Mouse (Mus musculus): ENCODE measurements around the gene Bcr. TPM values are rescaled to one million over a fixed set of nuclear protein-coding genes. Genes with fewer than 3 reads are reported as not detected.

Gene Bcr
- polyA plus RNA-seq, 1 experiment from 2014 or later: 11.1 TPM

GRCm38 (mm10) chr10:75206192-75206591 lies 145.8 kb downstream of the Bcr start:
- Histone ChIP-seq H3K4me3 (ENCODE audit: low read depth, low read length) (no peak overlapping the region), H3K36me3 (ENCODE audit: control insufficient read depth, insufficient read depth, low read length) (no peaks in the 10 kb centered on the region), H3K4me2 (ENCODE audit: low read depth) (no peak overlapping the region), H3K27me3 (ENCODE audit: control insufficient read depth, insufficient read depth, low read length) (no peaks in the 10 kb centered on the region), H3K27ac (ENCODE audit: low read depth, low read length) (no peak overlapping the region), H3K9me3 (ENCODE audit: control insufficient read depth, low read length) (no peaks in the 10 kb centered on the region), H3K9ac (ENCODE audit: low read length) (no peak overlapping the region), H3K4me1 (ENCODE audit: control insufficient read depth, insufficient read depth, low read length) (no peaks in the 10 kb centered on the region)
- 50% methylated on average over 4 of the region's 4 CpGs for WGBS
- no peak for ATAC-seq (ENCODE audit: insufficient read depth, low FRiP score, low TSS enrichment)
- no peak for DNase-seq (ENCODE audit: low spot score)

GRCm38 (mm10) chr10:75210841-75211240 lies 150.4 kb downstream of the Bcr start:
- ATAC-seq (ENCODE audit: insufficient read depth, low FRiP score, low TSS enrichment): no peak
- H3K9ac ChIP-seq (ENCODE audit: low read length): no peak overlapping the region
- H3K4me1 ChIP-seq (ENCODE audit: control insufficient read depth, insufficient read depth, low read length): peaks cover 5% of the 10 kb centered on the region; the same call in 1 of the 2 replicates
- H3K36me3 ChIP-seq (ENCODE audit: control insufficient read depth, insufficient read depth, low read length): no peaks in the 10 kb centered on the region
- no peak for DNase-seq (ENCODE audit: low spot score)
- H3K4me2 ChIP-seq (ENCODE audit: low read depth): no peak overlapping the region
- H3K9me3 ChIP-seq (ENCODE audit: control insufficient read depth, low read length): no peaks in the 10 kb centered on the region
- H3K27me3 ChIP-seq (ENCODE audit: control insufficient read depth, insufficient read depth, low read length): no peaks in the 10 kb centered on the region
- no peak overlapping the region for H3K4me3 ChIP-seq (ENCODE audit: low read depth, low read length)
- H3K27ac ChIP-seq (ENCODE audit: low read depth, low read length): no peak overlapping the region
- WGBS: 93% methylated on average over 3 of the region's 3 CpGs

GRCm38 (mm10) chr10:75211807-75212645 lies 151.6 kb downstream of the Bcr start, which contains the start of gene Specc1l:
TSS of gene Specc1l (plus strand) at chr10:75212073.
- Histone ChIP-seq H3K9me3 (ENCODE audit: control insufficient read depth, low read length) (no peaks in the 10 kb centered on the region), H3K36me3 (ENCODE audit: control insufficient read depth, insufficient read depth, low read length) (no peaks in the 10 kb centered on the region), H3K4me1 (ENCODE audit: control insufficient read depth, insufficient read depth, low read length) (peaks cover 5% of the 10 kb centered on the region; the same call in 1 of the 2 replicates), H3K4me3 (ENCODE audit: low read depth, low read length) (peak within 1 kb of the TSS; percentile 70), H3K27ac (ENCODE audit: low read depth, low read length) (peak within 1 kb of the TSS; percentile 97), H3K4me2 (ENCODE audit: low read depth) (peak within 1 kb of the TSS; percentile 64), H3K9ac (ENCODE audit: low read length) (peak within 1 kb of the TSS; percentile 86), H3K27me3 (ENCODE audit: control insufficient read depth, insufficient read depth, low read length) (no peaks in the 10 kb centered on the region)
- peak; percentile 98 for ATAC-seq (ENCODE audit: insufficient read depth, low FRiP score, low TSS enrichment)
- under 1% methylated on average over 50 of the region's 80 CpGs for WGBS
- DNase-seq (ENCODE audit: low spot score): peak; percentile 97

- H3K9ac ChIP-seq (ENCODE audit: low read length): peak overlapping the region; percentile 86
- H3K36me3 ChIP-seq (ENCODE audit: control insufficient read depth, insufficient read depth, low read length): no peaks in the 10 kb centered on the region
- no peaks in the 10 kb centered on the region for H3K9me3 ChIP-seq (ENCODE audit: control insufficient read depth, low read length)
- 56% methylated on average over 7 of the region's 7 CpGs for WGBS
- no peak overlapping the region for H3K27ac ChIP-seq (ENCODE audit: low read depth, low read length)
- peaks cover 5% of the 10 kb centered on the region; the same call in 1 of the 2 replicates for H3K4me1 ChIP-seq (ENCODE audit: control insufficient read depth, insufficient read depth, low read length)
- H3K4me2 ChIP-seq (ENCODE audit: low read depth): peak overlapping the region; percentile 64
- ATAC-seq (ENCODE audit: insufficient read depth, low FRiP score, low TSS enrichment) (no peak), DNase-seq (ENCODE audit: low spot score) (no peak)
- no peaks in the 10 kb centered on the region for H3K27me3 ChIP-seq (ENCODE audit: control insufficient read depth, insufficient read depth, low read length)
- peak overlapping the region; percentile 70 for H3K4me3 ChIP-seq (ENCODE audit: low read depth, low read length)
Measured at GRCm38 (mm10) chr10:75212981-75213380, 152.6 kb downstream of the Bcr start.

GRCm38 (mm10) chr10:75220722-75221121 lies 160.3 kb downstream of the Bcr start:
- no peaks in the 10 kb centered on the region for H3K9me3 ChIP-seq (ENCODE audit: control insufficient read depth, low read length)
- ATAC-seq (ENCODE audit: insufficient read depth, low FRiP score, low TSS enrichment) (no peak), DNase-seq (ENCODE audit: low spot score) (no peak)
- H3K27me3 ChIP-seq (ENCODE audit: control insufficient read depth, insufficient read depth, low read length): no peaks in the 10 kb centered on the region
- H3K4me1 ChIP-seq (ENCODE audit: control insufficient read depth, insufficient read depth, low read length): no peaks in the 10 kb centered on the region
- no peaks in the 10 kb centered on the region for H3K36me3 ChIP-seq (ENCODE audit: control insufficient read depth, insufficient read depth, low read length)
- H3K4me3 ChIP-seq (ENCODE audit: low read depth, low read length): no peak overlapping the region
- no peak overlapping the region for H3K27ac ChIP-seq (ENCODE audit: low read depth, low read length)
- H3K9ac ChIP-seq (ENCODE audit: low read length): no peak overlapping the region
- 90% methylated on average over 3 of the region's 3 CpGs for WGBS
- no peak overlapping the region for H3K4me2 ChIP-seq (ENCODE audit: low read depth)

- H3K4me1 ChIP-seq (ENCODE audit: control insufficient read depth, insufficient read depth, low read length): no peaks in the 10 kb centered on the region
Measured at GRCm38 (mm10) chr10:75221936-75222610, 161.7 kb downstream of the Bcr start.

GRCm38 (mm10) chr10:75222611-75222998 lies 162.2 kb downstream of the Bcr start:
- H3K27ac ChIP-seq (ENCODE audit: low read depth, low read length): no peak overlapping the region
- no peak overlapping the region for H3K4me2 ChIP-seq (ENCODE audit: low read depth)
- no peaks in the 10 kb centered on the region for H3K4me1 ChIP-seq (ENCODE audit: control insufficient read depth, insufficient read depth, low read length)
- no peak overlapping the region for H3K4me3 ChIP-seq (ENCODE audit: low read depth, low read length)
- 81% methylated on average over 5 of the region's 5 CpGs for WGBS
- H3K9ac ChIP-seq (ENCODE audit: low read length): no peak overlapping the region
- DNase-seq (ENCODE audit: low spot score) (no peak), ATAC-seq (ENCODE audit: insufficient read depth, low FRiP score, low TSS enrichment) (no peak)
- no peaks in the 10 kb centered on the region for H3K9me3 ChIP-seq (ENCODE audit: control insufficient read depth, low read length)
- no peaks in the 10 kb centered on the region for H3K27me3 ChIP-seq (ENCODE audit: control insufficient read depth, insufficient read depth, low read length)
- H3K36me3 ChIP-seq (ENCODE audit: control insufficient read depth, insufficient read depth, low read length): no peaks in the 10 kb centered on the region

More at GRCm38 (mm10) chr10:75221936-75222610, 161.7 kb downstream of the Bcr start:
- no peak overlapping the region for H3K4me2 ChIP-seq (ENCODE audit: low read depth)
- H3K9ac ChIP-seq (ENCODE audit: low read length): no peak overlapping the region
- H3K27ac ChIP-seq (ENCODE audit: low read depth, low read length): no peak overlapping the region
- no peaks in the 10 kb centered on the region for H3K9me3 ChIP-seq (ENCODE audit: control insufficient read depth, low read length)
- no peaks in the 10 kb centered on the region for H3K36me3 ChIP-seq (ENCODE audit: control insufficient read depth, insufficient read depth, low read length)
- no peaks in the 10 kb centered on the region for H3K27me3 ChIP-seq (ENCODE audit: control insufficient read depth, insufficient read depth, low read length)
- no peak overlapping the region for H3K4me3 ChIP-seq (ENCODE audit: low read depth, low read length)
- DNase-seq (ENCODE audit: low spot score): no peak
- no peak for ATAC-seq (ENCODE audit: insufficient read depth, low FRiP score, low TSS enrichment)
- 77% methylated on average over 4 of the region's 4 CpGs for WGBS

GRCm38 (mm10) chr10:75224154-75224553 lies 163.8 kb downstream of the Bcr start:
- Histone ChIP-seq H3K27me3 (ENCODE audit: control insufficient read depth, insufficient read depth, low read length) (no peaks in the 10 kb centered on the region), H3K4me3 (ENCODE audit: low read depth, low read length) (no peak overlapping the region), H3K36me3 (ENCODE audit: control insufficient read depth, insufficient read depth, low read length) (no peaks in the 10 kb centered on the region), H3K4me2 (ENCODE audit: low read depth) (no peak overlapping the region), H3K9ac (ENCODE audit: low read length) (no peak overlapping the region), H3K27ac (ENCODE audit: low read depth, low read length) (no peak overlapping the region), H3K4me1 (ENCODE audit: control insufficient read depth, insufficient read depth, low read length) (no peaks in the 10 kb centered on the region), H3K9me3 (ENCODE audit: control insufficient read depth, low read length) (no peaks in the 10 kb centered on the region)
- WGBS: 80% methylated on average over 3 of the region's 3 CpGs
- DNase-seq (ENCODE audit: low spot score): no peak
- ATAC-seq (ENCODE audit: insufficient read depth, low FRiP score, low TSS enrichment): no peak

All from neural tube, embryonic 11.5 days (tissue).